Mouse (Mus musculus) liver, embryonic 11.5 days (tissue): ENCODE measurements around the gene Sparc. TPM values are rescaled to one million over a fixed set of nuclear protein-coding genes. Genes with fewer than 3 reads are reported as not detected.

Experiments
- polyA plus RNA-seq: library from polyadenylated mRNA; unstranded; fragments of >200 nt; fragmentation: Nextera tagmentation; extraction: Ambion mirVana; gene quantifications from 2 replicates; pipeline ENCODE4 v1.2.1, GENCODE M21; 2014

Gene Sparc
- polyA plus RNA-seq, 1 experiment from 2014 or later: 334 TPM

Other genes starting within 250 kb of the Sparc start
- 5.5 and 5.8 TPM in 2 replicates for gene Slc36a2, start 238.1 kb downstream of the Sparc start, polyA plus RNA-seq
- 2.0 and 2.9 TPM in 2 replicates for gene Slc36a1, start 218.8 kb downstream of the Sparc start, polyA plus RNA-seq
- not detected in 2 replicates for gene Fat2, start 86.6 kb downstream of the Sparc start, polyA plus RNA-seq
- gene Atox1, start 38.1 kb upstream of the Sparc start, polyA plus RNA-seq: 243 and 270 TPM in 2 replicates
- 204 and 223 TPM in 2 replicates for gene G3bp1, start 46.5 kb upstream of the Sparc start, polyA plus RNA-seq
- not detected in 2 replicates for gene Glra1, start 185.0 kb upstream of the Sparc start, polyA plus RNA-seq